8 mouse cellular contexts compared by ENCODE assay signal in genomic region chr6:91616541-91616940, GRCm38 (mm10).
DNase-seq lines count a peak whose midpoint lies in the region; ATAC-seq and TF ChIP-seq lines count a peak whose summit lies in the region.

No protein-coding gene starts in this region.

- H3K27me3 ChIP-seq in forebrain, postnatal 0 days (ENCODE audit: insufficient read depth, low read length), result no peaks in the 10 kb centered on the region
- no peaks in the 10 kb centered on the region for H3K27me3 ChIP-seq in midbrain, embryonic 11.5 days (ENCODE audit: control insufficient read depth, insufficient read depth, low read length)

- H3K4me2 ChIP-seq in forebrain, postnatal 0 days (ENCODE audit: low read depth), result peak overlapping the region; percentile 54
- peak overlapping the region; percentile 60 for H3K4me2 ChIP-seq in midbrain, embryonic 11.5 days

- WGBS in forebrain, postnatal 0 days, result 14% methylated on average over 7 of the region's 7 CpGs
- 46% methylated on average over 7 of the region's 7 CpGs for WGBS in midbrain, embryonic 11.5 days

- H3K4me3 ChIP-seq in forebrain, postnatal 0 days (ENCODE audit: low read depth, low read length), result peak overlapping the region; percentile 25
- H3K4me3 ChIP-seq in midbrain, embryonic 11.5 days (ENCODE audit: low read depth, low read length), result peak overlapping the region; percentile 33

- no peak for TF ChIP-seq CTCF in forebrain, postnatal 0 days (IDR thresholded peaks at IDR 0.05; ENCODE audit: low read depth)

- H3K9ac ChIP-seq in forebrain, postnatal 0 days, result peak overlapping the region; percentile 67
- H3K9ac ChIP-seq in midbrain, embryonic 11.5 days (ENCODE audit: low read length), result peak overlapping the region; percentile 69

- H3K9me3 ChIP-seq in forebrain, postnatal 0 days (ENCODE audit: low read length), result no peaks in the 10 kb centered on the region
- no peaks in the 10 kb centered on the region for H3K9me3 ChIP-seq in midbrain, embryonic 11.5 days (ENCODE audit: control insufficient read depth, low read length)

- DNase-seq in right cerebral cortex, adult 18-20 months, result peak; percentile 23
- DNase-seq in right cerebral cortex, postnatal 36 days (ENCODE audit: low spot score in 2 of 2), result no peak
- DNase-seq in forebrain, postnatal 0 days, result peak; percentile 83
- peak; percentile 43 to 57 for DNase-seq in layer of hippocampus, postnatal 10 days (ENCODE audit: low spot score in 2 of 2)
- DNase-seq in midbrain, embryonic 11.5 days (ENCODE audit: low spot score, missing footprints), result no peak
- no peak for DNase-seq in adrenal gland, adult 18-20 months (ENCODE audit: low spot score in 2 of 2)

- H3K27ac ChIP-seq in forebrain, postnatal 0 days (ENCODE audit: low read depth, low read length), result peak overlapping the region; percentile 92
- H3K27ac ChIP-seq in midbrain, embryonic 11.5 days (ENCODE audit: low read depth, low read length), result peak overlapping the region; percentile 71

- peaks cover 16% of the 10 kb centered on the region for H3K4me1 ChIP-seq in forebrain, postnatal 0 days (ENCODE audit: insufficient read depth)
- H3K4me1 ChIP-seq in midbrain, embryonic 11.5 days (ENCODE audit: control insufficient read depth, insufficient read depth, low read length), result peaks cover 14% of the 10 kb centered on the region

- peak; percentile 90 for ATAC-seq in forebrain, postnatal 0 days
- peak; percentile 45 for ATAC-seq in midbrain, embryonic 11.5 days (ENCODE audit: low FRiP score)
- no peak for ATAC-seq in inflammation-experienced regulatory T-cells, adult 6 months
- no peak for ATAC-seq in erythroid progenitor cell, adult 5-6 weeks (replicated peaks; ENCODE audit: low FRiP score, poor library complexity, severe bottlenecking)

- H3K36me3 ChIP-seq in forebrain, postnatal 0 days (ENCODE audit: insufficient read depth), result no peaks in the 10 kb centered on the region
- no peaks in the 10 kb centered on the region for H3K36me3 ChIP-seq in midbrain, embryonic 11.5 days (ENCODE audit: control insufficient read depth, insufficient read depth, low read length)

Comparison
In these comparisons a context has a peak if more than half of its experiments do, and no peak if none do; other contexts are left out.
1. DNase-seq: peak in right cerebral cortex, adult 18-20 months (single experiment), forebrain, postnatal 0 days (single experiment) and layer of hippocampus, postnatal 10 days (2 of 2); none in right cerebral cortex, postnatal 36 days (0 of 2), midbrain, embryonic 11.5 days (single experiment) and adrenal gland, adult 18-20 months (0 of 2).
2. ATAC-seq: peak in forebrain, postnatal 0 days (single experiment) and midbrain, embryonic 11.5 days (single experiment); none in inflammation-experienced regulatory T-cells, adult 6 months (single experiment) and erythroid progenitor cell, adult 5-6 weeks (single experiment).